Mouse (Mus musculus) kidney, embryonic 14.5 days (tissue): ENCODE measurements around the gene H6pd. TPM values are rescaled to one million over a fixed set of nuclear protein-coding genes. Genes with fewer than 3 reads are reported as not detected.

Experiments used
- ATAC-seq: fragments of 200-750 bp; cut with Nextera tagmentation; 2 replicates; pipeline ENCODE4 v1.8.0; 2017; ENCODE audit warnings: moderate number of reproducible peaks, mild to moderate bottlenecking, moderate TSS enrichment, moderate library complexity; ENCODE audit not compliant: low FRiP score, low TSS enrichment
- H3K27ac ChIP-seq: fragments of 300-500 bp; sonication (generic); 2 replicates; pipeline ENCODE4 v1.5.1; 2014; ENCODE audit warnings: low read depth, mild to moderate bottlenecking, low read length, moderate library complexity, mixed read lengths
- H3K27me3 ChIP-seq: fragments of 300-500 bp; sonication (generic); 2 replicates; pipeline ENCODE4 v1.6.1; 2014; ENCODE audit warnings: mild to moderate bottlenecking, low read length; ENCODE audit not compliant: control insufficient read depth, insufficient read depth
- H3K36me3 ChIP-seq: fragments of 300-500 bp; sonication (generic); 2 replicates; pipeline ENCODE4 v1.6.1; 2014; ENCODE audit warnings: low read length, mixed read lengths; ENCODE audit not compliant: control insufficient read depth, insufficient read depth
- H3K4me1 ChIP-seq: fragments of 300-500 bp; sonication (generic); 2 replicates; pipeline ENCODE4 v1.6.1; 2014; ENCODE audit warnings: low read length, mixed read lengths; ENCODE audit not compliant: control insufficient read depth, insufficient read depth
- H3K4me2 ChIP-seq: fragments of 300-500 bp; sonication (generic); replicated peaks from 2 replicates; pipeline ENCODE4 v1.6.1; 2014; ENCODE audit warnings: low read depth, mild to moderate bottlenecking, low read length
- H3K4me3 ChIP-seq: fragments of 300-500 bp; sonication (generic); 2 replicates; pipeline ENCODE4 v1.5.1; 2014; ENCODE audit warnings: mild to moderate bottlenecking, low read length
- H3K9ac ChIP-seq: fragments of 300-500 bp; sonication (generic); 2 replicates; pipeline ENCODE4 v1.6.1; 2014; ENCODE audit warnings: low read depth, mild to moderate bottlenecking, low read length, moderate library complexity
- H3K9me3 ChIP-seq: fragments of 300-500 bp; sonication (generic); 2 replicates; pipeline ENCODE4 v1.6.1; 2016; ENCODE audit warnings: low read length; ENCODE audit not compliant: control insufficient read depth
- WGBS: fragments of 180-500 bp; shearing (Covaris S2); extraction: QIAGEN DNeasy Blood & Tissue Kit; methylation state at CpG from one replicate; pipeline ENCODE4 v1.1.7; 2014; 5-methylcytosine and 5-hydroxymethylcytosine counted together
- polyA plus RNA-seq: library from polyadenylated mRNA; unstranded; fragments of >200 nt; fragmentation: Nextera tagmentation; extraction: Ambion mirVana; gene quantifications from 2 replicates; pipeline ENCODE4 v1.2.1, GENCODE M21; 2014

H6pd gene
- polyA plus RNA-seq, 1 experiment from 2014 or later: 10.7 TPM

- H3K9me3 ChIP-seq: no peaks in the 10 kb centered on the region
- H3K27me3 ChIP-seq: no peaks in the 10 kb centered on the region
- no peak overlapping the region for H3K4me2 ChIP-seq
- no peaks in the 10 kb centered on the region for H3K36me3 ChIP-seq
- H3K4me3 ChIP-seq: no peak overlapping the region
- no peak for ATAC-seq
- peaks cover 13% of the 10 kb centered on the region for H3K4me1 ChIP-seq
- 46% methylated on average over 6 of the region's 6 CpGs for WGBS
- H3K27ac ChIP-seq: no peak overlapping the region
- H3K9ac ChIP-seq: no peak overlapping the region
Measured at GRCm38 (mm10) chr4:149965242-149965641, 43.6 kb downstream of the H6pd start.

GRCm38 (mm10) chr4:149964770-149965169, 44.1 kb downstream of the H6pd start:
- H3K36me3 ChIP-seq: no peaks in the 10 kb centered on the region
- no peaks in the 10 kb centered on the region for H3K27me3 ChIP-seq
- peaks cover 13% of the 10 kb centered on the region for H3K4me1 ChIP-seq
- no peak overlapping the region for H3K9ac ChIP-seq
- no peak overlapping the region for H3K27ac ChIP-seq
- ATAC-seq: no peak
- no peak overlapping the region for H3K4me2 ChIP-seq
- H3K4me3 ChIP-seq: no peak overlapping the region
- 28% methylated on average over 3 of the region's 3 CpGs for WGBS
- H3K9me3 ChIP-seq: no peaks in the 10 kb centered on the region

- no peak for ATAC-seq
Measured at GRCm38 (mm10) chr4:149964285-149964684, 44.5 kb downstream of the H6pd start.

GRCm38 (mm10) chr4:149960391-149960790, 48.4 kb downstream of the H6pd start:
- H3K27ac ChIP-seq: no peak overlapping the region
- no peak overlapping the region for H3K9ac ChIP-seq
- H3K4me1 ChIP-seq: peaks cover 12% of the 10 kb centered on the region
- no peaks in the 10 kb centered on the region for H3K9me3 ChIP-seq
- no peak for ATAC-seq
- no peaks in the 10 kb centered on the region for H3K27me3 ChIP-seq
- H3K4me2 ChIP-seq: no peak overlapping the region
- WGBS: 90% methylated on average over 7 of the region's 7 CpGs
- no peaks in the 10 kb centered on the region for H3K36me3 ChIP-seq
- no peak overlapping the region for H3K4me3 ChIP-seq

More at GRCm38 (mm10) chr4:149964285-149964684, 44.5 kb downstream of the H6pd start:
- 82% methylated on average over 8 of the region's 8 CpGs for WGBS
- Histone ChIP-seq H3K9me3 (no peaks in the 10 kb centered on the region), H3K27ac (no peak overlapping the region), H3K4me2 (no peak overlapping the region), H3K27me3 (no peaks in the 10 kb centered on the region), H3K36me3 (no peaks in the 10 kb centered on the region), H3K4me3 (no peak overlapping the region), H3K4me1 (peaks cover 13% of the 10 kb centered on the region), H3K9ac (no peak overlapping the region)

GRCm38 (mm10) chr4:149959816-149960215, 49.0 kb downstream of the H6pd start:
- Histone ChIP-seq H3K4me2 (no peak overlapping the region), H3K4me1 (peaks cover 6% of the 10 kb centered on the region), H3K27ac (no peak overlapping the region), H3K36me3 (no peaks in the 10 kb centered on the region), H3K9me3 (no peaks in the 10 kb centered on the region), H3K4me3 (no peak overlapping the region), H3K27me3 (no peaks in the 10 kb centered on the region), H3K9ac (no peak overlapping the region)
- no peak for ATAC-seq
- WGBS: 53% methylated on average over 10 of the region's 10 CpGs

- Histone ChIP-seq H3K4me2 (no peak overlapping the region), H3K36me3 (no peaks in the 10 kb centered on the region), H3K9me3 (no peaks in the 10 kb centered on the region), H3K4me3 (no peak overlapping the region), H3K9ac (no peak overlapping the region), H3K27me3 (no peaks in the 10 kb centered on the region), H3K4me1 (peaks cover 6% of the 10 kb centered on the region), H3K27ac (no peak overlapping the region)
- WGBS: 2% methylated on average over 5 of the region's 5 CpGs
- ATAC-seq: no peak
Measured at GRCm38 (mm10) chr4:149958566-149958965, 50.3 kb downstream of the H6pd start.

GRCm38 (mm10) chr4:149956048-149956447, 52.8 kb downstream of the H6pd start:
- H3K4me3 ChIP-seq: no peak overlapping the region
- no peak overlapping the region for H3K27ac ChIP-seq
- 29% methylated on average over 13 of the region's 13 CpGs for WGBS
- no peak overlapping the region for H3K9ac ChIP-seq
- H3K36me3 ChIP-seq: no peaks in the 10 kb centered on the region
- no peak overlapping the region for H3K4me2 ChIP-seq
- no peaks in the 10 kb centered on the region for H3K27me3 ChIP-seq
- no peaks in the 10 kb centered on the region for H3K9me3 ChIP-seq
- H3K4me1 ChIP-seq: peaks cover 8% of the 10 kb centered on the region
- ATAC-seq: no peak

GRCm38 (mm10) chr4:149955631-149956030, 53.2 kb downstream of the H6pd start:
- WGBS: 12% methylated on average over 15 of the region's 15 CpGs
- no peak for ATAC-seq
- H3K27ac ChIP-seq: no peak overlapping the region
- H3K9me3 ChIP-seq: no peaks in the 10 kb centered on the region
- H3K4me1 ChIP-seq: peaks cover 8% of the 10 kb centered on the region
- no peaks in the 10 kb centered on the region for H3K27me3 ChIP-seq
- H3K9ac ChIP-seq: peak overlapping the region; percentile 38; the same call in 1 of the 2 replicates
- H3K4me3 ChIP-seq: peak overlapping the region; percentile 72
- peak overlapping the region; percentile 95 for H3K4me2 ChIP-seq
- no peaks in the 10 kb centered on the region for H3K36me3 ChIP-seq

- WGBS: under 1% methylated on average over 48 of the region's 51 CpGs
- Histone ChIP-seq H3K4me1 (peaks cover 9% of the 10 kb centered on the region), H3K9ac (peak within 1 kb of the TSS; percentile 80), H3K27ac (no peak within 1 kb of the TSS), H3K4me2 (peak within 1 kb of the TSS; percentile 95), H3K36me3 (no peaks in the 10 kb centered on the region), H3K9me3 (no peaks in the 10 kb centered on the region), H3K27me3 (no peaks in the 10 kb centered on the region), H3K4me3 (peak within 1 kb of the TSS; percentile 72)
- peak; percentile 88 for ATAC-seq
Measured at GRCm38 (mm10) chr4:149954893-149955439, 53.9 kb downstream of the H6pd start, which contains the start of gene Spsb1. TSS of gene Spsb1 (minus strand) at chr4:149955043.
